Mouse (Mus musculus): ENCODE data around the gene Marco. TPM values are rescaled to one million over a fixed set of nuclear protein-coding genes. Genes with fewer than 3 reads are reported as not detected.

Gene Marco
- polyA plus RNA-seq (2015; fragmentation: Nextera tagmentation; extraction: Ambion mirVana), result 0.09 and 0.43 TPM in 2 replicates

DNA sequence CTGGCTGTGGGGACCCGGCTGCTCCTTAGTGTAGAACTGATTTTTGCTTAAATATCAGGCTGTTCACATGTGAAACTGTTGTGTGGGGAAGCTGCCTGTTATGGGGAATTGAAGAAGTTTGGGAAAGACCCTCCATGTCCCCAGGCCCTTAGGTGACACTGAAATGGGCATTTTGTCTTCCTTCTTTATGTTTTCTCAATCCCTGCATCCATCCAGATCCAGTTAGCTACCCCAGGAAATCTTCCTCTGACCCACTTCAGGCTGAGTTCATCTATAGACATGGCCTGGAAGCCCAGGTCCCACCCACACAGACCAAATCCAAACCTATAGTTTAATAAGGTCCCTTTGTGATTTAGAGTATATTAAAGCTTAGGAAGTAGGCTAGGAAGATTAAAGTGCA lies at the start of gene Marco:
TSS of gene Marco (minus strand) at position 101 of the 400 bp plus-strand sequence.
- H3K4me1 ChIP-seq, result no peaks in the 10 kb centered on the region
- H3K27ac ChIP-seq (replicated peaks), result no peak within 1 kb of the TSS
- no peak for ATAC-seq (ENCODE audit: extremely low read depth, insufficient number of reproducible peaks, low FRiP score, low TSS enrichment)
- 58% methylated on average over 1 of the region's 1 CpGs for WGBS
- no peaks in the 10 kb centered on the region for H3K27me3 ChIP-seq (replicated peaks)
- no peak within 1 kb of the TSS for H3K4me2 ChIP-seq
- H3K4me3 ChIP-seq, result no peak within 1 kb of the TSS
- no peak within 1 kb of the TSS for H3K9ac ChIP-seq
- no peaks in the 10 kb centered on the region for H3K36me3 ChIP-seq
- no peaks in the 10 kb centered on the region for H3K9me3 ChIP-seq

DNA sequence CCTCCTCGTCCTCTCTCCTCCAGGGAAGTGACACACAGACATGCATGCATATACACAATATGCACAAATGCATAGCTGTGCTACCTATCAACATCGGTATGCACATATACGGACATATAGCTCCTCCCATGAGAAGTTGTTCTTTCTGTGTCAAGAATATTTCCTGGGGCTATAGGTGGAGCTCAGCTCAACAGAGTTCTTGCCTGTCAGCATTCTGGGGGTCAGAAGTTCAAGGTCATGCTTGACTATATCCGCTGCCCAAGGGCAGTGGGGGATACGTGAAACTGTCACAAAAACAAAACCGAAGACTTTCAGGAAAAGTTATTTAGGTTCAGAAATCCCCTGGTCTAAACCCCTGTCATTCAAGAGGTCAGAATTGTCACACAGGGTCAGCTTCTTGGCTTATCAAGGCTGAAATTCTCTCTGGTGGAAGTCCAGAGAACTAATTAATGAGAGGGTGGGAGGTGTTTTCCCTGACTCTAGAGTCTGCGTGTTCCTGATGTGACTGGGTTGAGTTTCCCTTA lies 34.7 kb upstream of the Marco start:
- no peak overlapping the region for H3K9ac ChIP-seq
- no peak overlapping the region for H3K4me2 ChIP-seq
- no peak for ATAC-seq (ENCODE audit: extremely low read depth, insufficient number of reproducible peaks, low FRiP score, low TSS enrichment)
- no peak overlapping the region for H3K4me3 ChIP-seq
- H3K4me1 ChIP-seq, result no peaks in the 10 kb centered on the region
- no peaks in the 10 kb centered on the region for H3K36me3 ChIP-seq
- no peaks in the 10 kb centered on the region for H3K9me3 ChIP-seq
- WGBS, result 68% methylated on average over 7 of the region's 7 CpGs
- no peaks in the 10 kb centered on the region for H3K27me3 ChIP-seq (replicated peaks)
- no peak overlapping the region for H3K27ac ChIP-seq (replicated peaks)

DNA sequence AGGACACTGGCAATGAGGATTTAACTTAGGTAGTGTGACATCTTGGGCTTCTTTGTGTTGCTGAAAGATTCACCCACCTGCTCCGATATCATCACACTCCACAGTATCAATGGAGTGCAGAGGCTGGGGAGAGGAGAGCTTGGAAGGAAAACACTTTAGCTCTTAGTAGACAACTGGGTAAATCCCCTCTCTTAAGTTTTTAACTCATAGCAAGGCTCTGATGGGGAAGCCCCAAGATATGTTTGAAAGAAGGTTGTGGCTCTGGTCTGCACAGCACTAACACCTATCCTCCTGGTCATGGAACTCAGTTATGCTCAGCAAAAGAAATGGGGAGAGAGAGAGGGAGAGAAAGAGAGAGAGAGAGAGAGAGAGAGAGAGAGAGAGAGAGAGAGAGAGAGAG lies 32.2 kb upstream of the Marco start:
- Histone ChIP-seq H3K9me3 (no peaks in the 10 kb centered on the region), H3K4me3 (no peak overlapping the region), H3K9ac (no peak overlapping the region), H3K4me1 (no peaks in the 10 kb centered on the region), H3K36me3 (no peaks in the 10 kb centered on the region), H3K4me2 (no peak overlapping the region), H3K27me3 (replicated peaks) (no peaks in the 10 kb centered on the region), H3K27ac (replicated peaks) (no peak overlapping the region)
- whole genome bisulfite sequencing, result 69% methylated on average over 1 of the region's 1 CpGs
- ATAC-seq (ENCODE audit: extremely low read depth, insufficient number of reproducible peaks, low FRiP score, low TSS enrichment), result no peak

DNA sequence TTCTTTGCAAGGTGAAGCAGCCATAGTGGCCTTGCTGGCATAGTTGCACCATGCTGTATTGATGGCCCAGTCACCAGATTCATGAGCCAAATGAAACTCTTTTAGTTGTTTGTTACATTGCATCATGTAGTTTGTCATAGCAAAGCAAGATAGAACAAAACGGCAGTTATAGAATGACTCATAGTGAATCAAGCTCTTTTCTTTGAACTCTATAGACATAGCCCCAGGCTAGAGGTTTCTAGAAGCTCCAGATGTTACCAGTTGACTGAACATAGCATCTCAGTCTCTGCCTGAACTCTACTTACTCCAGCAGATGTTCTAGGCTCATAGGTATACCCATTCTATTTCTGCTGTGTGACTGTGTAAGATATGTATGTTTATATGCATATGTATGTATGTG lies 31.1 kb upstream of the Marco start:
- Histone ChIP-seq H3K4me3 (no peak overlapping the region), H3K4me1 (no peaks in the 10 kb centered on the region), H3K36me3 (no peaks in the 10 kb centered on the region), H3K9ac (no peak overlapping the region), H3K27ac (replicated peaks) (no peak overlapping the region), H3K27me3 (replicated peaks) (no peaks in the 10 kb centered on the region), H3K4me2 (no peak overlapping the region), H3K9me3 (no peaks in the 10 kb centered on the region)
- no peak for ATAC-seq (ENCODE audit: extremely low read depth, insufficient number of reproducible peaks, low FRiP score, low TSS enrichment)
- WGBS, result 72% methylated on average over 1 of the region's 1 CpGs

DNA sequence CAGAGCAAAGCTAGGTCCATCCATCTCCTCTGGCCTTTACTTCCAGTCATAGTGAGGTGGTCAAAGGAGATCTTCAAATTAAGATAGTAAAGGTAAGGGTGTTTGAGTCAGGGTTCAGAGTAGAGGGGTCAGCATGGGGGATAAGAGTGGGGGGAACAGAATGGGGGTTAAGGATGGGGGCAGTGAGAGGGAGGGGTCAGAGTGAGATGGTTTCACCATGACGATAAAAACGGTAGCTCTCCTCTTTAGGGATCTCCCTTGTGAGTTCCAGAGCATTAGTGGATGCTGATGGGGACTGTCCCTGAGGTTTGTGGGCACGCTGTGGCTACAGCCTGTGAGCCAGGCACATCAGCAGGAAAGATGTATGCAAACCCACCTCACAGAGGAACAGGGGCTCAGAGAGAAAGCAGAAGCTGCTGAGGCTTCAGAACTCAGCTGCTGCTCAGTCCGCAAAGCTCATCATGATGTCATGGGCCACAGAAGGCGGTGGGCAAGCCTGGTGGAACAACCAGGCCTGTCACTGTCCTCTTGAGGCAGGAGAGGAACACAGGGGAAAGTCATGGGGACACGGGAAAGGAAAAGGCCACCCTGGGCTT lies 27.6 kb upstream of the Marco start:
- Histone ChIP-seq H3K27ac (replicated peaks) (no peak overlapping the region), H3K4me1 (no peaks in the 10 kb centered on the region), H3K4me3 (no peak overlapping the region), H3K4me2 (no peak overlapping the region), H3K36me3 (no peaks in the 10 kb centered on the region), H3K27me3 (replicated peaks) (no peaks in the 10 kb centered on the region), H3K9ac (no peak overlapping the region), H3K9me3 (no peaks in the 10 kb centered on the region)
- no peak for ATAC-seq (ENCODE audit: extremely low read depth, insufficient number of reproducible peaks, low FRiP score, low TSS enrichment)
- WGBS, result 58% methylated on average over 6 of the region's 6 CpGs

DNA sequence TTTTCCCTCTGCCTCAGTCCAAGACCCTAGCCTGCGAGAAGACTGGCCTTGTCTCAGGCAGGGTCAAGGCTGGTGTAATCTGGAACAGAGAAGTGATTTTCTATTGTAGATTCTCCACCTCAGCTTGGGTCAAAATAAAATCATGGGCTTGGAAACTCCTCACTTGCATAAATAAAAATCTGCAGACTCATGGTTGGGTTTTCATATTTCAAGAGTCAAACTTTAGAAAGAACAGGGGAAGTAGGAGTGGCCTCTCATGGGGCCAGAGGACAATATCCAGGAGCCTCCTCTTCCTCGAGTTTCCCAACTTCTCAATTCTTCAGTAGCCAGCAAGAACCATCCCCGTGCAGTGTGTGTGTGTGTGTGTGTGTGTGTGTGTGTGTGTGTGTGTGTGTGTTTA lies 26.9 kb upstream of the Marco start:
- WGBS, result 66% methylated on average over 3 of the region's 3 CpGs
- Histone ChIP-seq H3K27ac (replicated peaks) (no peak overlapping the region), H3K4me2 (no peak overlapping the region), H3K4me3 (no peak overlapping the region), H3K9ac (no peak overlapping the region), H3K4me1 (no peaks in the 10 kb centered on the region), H3K36me3 (no peaks in the 10 kb centered on the region), H3K27me3 (replicated peaks) (no peaks in the 10 kb centered on the region), H3K9me3 (no peaks in the 10 kb centered on the region)
- no peak for ATAC-seq (ENCODE audit: extremely low read depth, insufficient number of reproducible peaks, low FRiP score, low TSS enrichment)

DNA sequence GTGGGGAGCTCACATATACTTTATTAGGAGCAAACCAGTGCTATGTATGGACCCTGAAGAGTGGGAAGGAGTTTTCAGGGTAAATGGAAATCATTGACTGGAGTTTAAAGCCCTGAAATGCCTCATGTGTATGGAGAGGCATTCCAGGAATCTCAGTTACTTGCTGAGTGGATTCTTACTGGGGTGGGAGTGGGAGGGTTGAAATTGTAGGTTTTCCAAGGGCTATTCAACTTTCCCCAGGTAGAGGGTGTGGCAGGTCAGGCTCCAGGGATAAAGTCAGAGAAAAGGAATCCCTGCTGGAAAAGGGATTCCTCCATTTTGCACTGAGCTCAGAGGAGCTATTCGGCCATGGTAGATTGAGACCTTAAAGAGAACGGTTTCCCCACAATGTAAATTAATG lies 25.1 kb upstream of the Marco start:
- H3K9ac ChIP-seq, result no peak overlapping the region
- WGBS, result 78% methylated on average over 2 of the region's 2 CpGs
- no peaks in the 10 kb centered on the region for H3K36me3 ChIP-seq
- no peak for ATAC-seq (ENCODE audit: extremely low read depth, insufficient number of reproducible peaks, low FRiP score, low TSS enrichment)
- H3K4me1 ChIP-seq, result no peaks in the 10 kb centered on the region
- H3K27ac ChIP-seq (replicated peaks), result no peak overlapping the region
- no peaks in the 10 kb centered on the region for H3K27me3 ChIP-seq (replicated peaks)
- H3K4me3 ChIP-seq, result no peak overlapping the region
- H3K9me3 ChIP-seq, result no peaks in the 10 kb centered on the region
- H3K4me2 ChIP-seq, result no peak overlapping the region

DNA sequence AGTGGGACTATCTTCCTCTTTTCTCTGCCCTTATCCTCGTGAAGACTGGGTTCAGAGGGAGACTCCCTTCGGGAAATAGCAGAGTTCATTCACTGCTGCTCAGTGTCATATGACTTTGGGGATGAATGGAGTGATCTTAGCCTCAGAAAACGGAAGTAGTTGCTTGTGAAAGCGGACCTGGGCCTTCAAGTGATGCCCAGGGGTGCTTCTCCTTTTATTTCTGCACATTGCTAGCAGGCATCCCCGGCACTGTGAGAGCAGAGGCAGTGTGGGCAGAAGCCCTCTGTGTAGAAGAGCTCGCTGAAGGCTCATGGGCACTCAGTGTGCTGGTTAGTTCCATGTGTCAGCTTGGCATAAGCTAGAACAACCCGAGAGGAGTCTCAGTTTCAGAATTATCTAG lies 12.8 kb upstream of the Marco start:
- Histone ChIP-seq H3K4me2 (no peak overlapping the region), H3K9ac (no peak overlapping the region), H3K4me1 (no peaks in the 10 kb centered on the region), H3K27ac (replicated peaks) (no peak overlapping the region), H3K27me3 (replicated peaks) (no peaks in the 10 kb centered on the region), H3K4me3 (no peak overlapping the region), H3K36me3 (no peaks in the 10 kb centered on the region), H3K9me3 (no peaks in the 10 kb centered on the region)
- WGBS, result 56% methylated on average over 7 of the region's 7 CpGs
- no peak for ATAC-seq (ENCODE audit: extremely low read depth, insufficient number of reproducible peaks, low FRiP score, low TSS enrichment)

DNA sequence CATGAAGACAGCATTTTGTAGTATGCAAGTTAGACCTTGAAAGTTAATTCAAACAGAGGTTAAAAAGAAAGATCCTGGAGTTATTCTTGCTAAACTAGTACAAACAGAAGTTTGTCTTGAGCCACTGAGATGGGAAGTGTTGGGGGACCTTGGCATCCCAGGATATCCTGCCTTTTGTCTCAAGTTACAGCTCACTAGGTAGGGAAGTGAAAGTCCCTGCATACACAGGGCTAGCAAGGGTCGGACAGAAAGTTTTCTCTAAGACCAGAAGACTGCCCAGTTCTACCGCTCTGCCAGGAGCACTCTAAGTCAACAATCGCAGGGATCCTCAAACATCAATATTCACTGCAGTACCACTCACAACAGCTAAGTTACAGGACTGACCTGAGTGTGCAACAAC lies 5.5 kb upstream of the Marco start:
- Histone ChIP-seq H3K27me3 (replicated peaks) (no peaks in the 10 kb centered on the region), H3K4me2 (no peak overlapping the region), H3K4me3 (no peak overlapping the region), H3K36me3 (no peaks in the 10 kb centered on the region), H3K9me3 (no peaks in the 10 kb centered on the region), H3K4me1 (no peaks in the 10 kb centered on the region), H3K27ac (replicated peaks) (no peak overlapping the region), H3K9ac (no peak overlapping the region)
- no peak for ATAC-seq (ENCODE audit: extremely low read depth, insufficient number of reproducible peaks, low FRiP score, low TSS enrichment)
- WGBS, result 62% methylated on average over 3 of the region's 3 CpGs

DNA sequence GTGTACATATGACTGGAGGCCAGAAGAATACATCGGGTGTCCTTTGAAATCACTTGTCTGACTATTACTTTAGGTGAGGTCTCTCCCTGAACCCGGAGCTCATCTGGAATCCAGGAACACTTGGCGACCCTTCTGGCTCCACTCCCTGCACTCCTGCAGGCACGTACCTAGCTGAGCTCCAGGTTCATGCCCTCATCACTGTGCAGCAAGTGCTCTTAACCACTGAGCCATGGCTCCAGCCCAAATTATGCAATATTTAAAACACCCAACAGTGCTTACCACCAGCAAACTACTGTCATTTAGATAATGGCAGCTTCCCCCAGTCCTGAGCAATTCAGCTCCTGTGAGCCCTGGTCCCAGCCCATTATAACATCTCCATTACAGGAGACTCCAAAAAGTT lies 4.2 kb upstream of the Marco start:
- WGBS, result 78% methylated on average over 4 of the region's 4 CpGs
- H3K9ac ChIP-seq, result no peak overlapping the region
- no peak for ATAC-seq (ENCODE audit: extremely low read depth, insufficient number of reproducible peaks, low FRiP score, low TSS enrichment)

DNA sequence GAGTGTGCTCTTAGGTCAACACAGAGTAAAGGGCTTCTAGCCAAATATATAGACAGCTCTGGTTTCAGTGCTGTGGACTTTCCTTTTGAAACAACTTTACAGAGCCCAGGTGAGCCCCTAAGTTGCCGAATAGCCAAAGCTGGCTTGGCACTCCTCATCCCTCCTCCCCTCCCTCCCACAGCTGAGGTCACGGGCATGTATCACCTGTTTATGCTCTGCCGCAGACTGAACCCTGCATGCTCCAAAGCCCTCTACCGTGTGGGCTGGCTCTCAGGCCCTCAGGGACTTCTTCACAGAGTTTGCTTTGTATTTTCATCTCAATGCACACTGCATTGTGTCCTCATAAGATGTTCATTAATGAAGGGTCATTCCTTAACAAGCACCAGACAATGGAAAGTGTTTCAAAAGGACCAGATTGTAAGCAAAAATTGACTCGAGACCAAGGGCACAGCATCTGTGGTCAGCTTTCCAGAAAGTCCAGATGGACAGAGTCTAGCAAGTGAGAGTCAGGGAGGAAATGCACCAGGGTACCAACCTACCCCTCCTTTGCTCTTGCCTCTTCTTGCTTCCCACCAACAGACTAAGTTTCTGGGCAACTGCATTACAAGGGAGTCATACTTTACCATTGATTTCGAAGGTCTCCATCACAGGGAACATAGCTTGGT lies 646 bp downstream of the Marco start:
- H3K4me2 ChIP-seq, result no peak overlapping the region
- WGBS, result 56% methylated on average over 6 of the region's 6 CpGs
- no peak for ATAC-seq (ENCODE audit: extremely low read depth, insufficient number of reproducible peaks, low FRiP score, low TSS enrichment)

More for the DNA sequence above, 4.2 kb upstream of the Marco start:
- no peaks in the 10 kb centered on the region for H3K9me3 ChIP-seq
- no peaks in the 10 kb centered on the region for H3K27me3 ChIP-seq (replicated peaks)
- no peak overlapping the region for H3K27ac ChIP-seq (replicated peaks)
- no peak overlapping the region for H3K4me2 ChIP-seq
- H3K36me3 ChIP-seq, result no peaks in the 10 kb centered on the region
- no peaks in the 10 kb centered on the region for H3K4me1 ChIP-seq
- no peak overlapping the region for H3K4me3 ChIP-seq

DNA sequence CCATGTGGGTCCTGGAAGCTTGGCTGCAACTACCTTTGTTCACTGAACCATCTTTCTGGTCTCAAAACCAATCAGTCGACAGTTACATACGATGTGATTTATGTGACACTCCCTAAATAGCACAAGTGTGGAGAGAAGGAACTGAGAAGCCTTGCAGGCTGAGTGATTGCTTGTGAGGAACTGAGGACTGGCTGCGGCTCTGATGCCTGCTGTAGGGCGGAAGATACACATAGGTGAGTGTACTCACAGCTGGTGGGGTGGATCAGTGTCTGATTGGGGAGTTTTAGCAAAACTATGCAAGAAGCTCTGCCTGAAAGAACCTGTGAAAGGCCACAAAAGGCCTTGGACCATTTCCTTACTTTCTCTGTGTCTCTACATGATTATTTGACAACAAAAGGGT lies 3.3 kb downstream of the Marco start:
- Histone ChIP-seq H3K4me2 (no peak overlapping the region), H3K4me3 (no peak overlapping the region), H3K27ac (replicated peaks) (no peak overlapping the region), H3K36me3 (no peaks in the 10 kb centered on the region), H3K27me3 (replicated peaks) (no peaks in the 10 kb centered on the region), H3K9ac (no peak overlapping the region), H3K4me1 (no peaks in the 10 kb centered on the region), H3K9me3 (no peaks in the 10 kb centered on the region)
- ATAC-seq (ENCODE audit: extremely low read depth, insufficient number of reproducible peaks, low FRiP score, low TSS enrichment), result no peak
- 55% methylated on average over 4 of the region's 4 CpGs for WGBS

More for the DNA sequence above, 646 bp downstream of the Marco start:
- no peak overlapping the region for H3K27ac ChIP-seq (replicated peaks)
- no peak overlapping the region for H3K4me3 ChIP-seq
- H3K9me3 ChIP-seq, result no peaks in the 10 kb centered on the region
- H3K4me1 ChIP-seq, result no peaks in the 10 kb centered on the region
- H3K9ac ChIP-seq, result no peak overlapping the region
- no peaks in the 10 kb centered on the region for H3K27me3 ChIP-seq (replicated peaks)
- no peaks in the 10 kb centered on the region for H3K36me3 ChIP-seq
